Mouse (Mus musculus) stomach, embryonic 15.5 days (tissue): ENCODE data around the gene Olfr1188. TPM values are rescaled to one million over a fixed set of nuclear protein-coding genes. Genes with fewer than 3 reads are reported as not detected.
"Not testable (repeated sequence)": the region's sequence is repeated elsewhere in the genome, so short reads cannot be mapped to it uniquely, and the experiment has no call there.

Experiments used
- ATAC-seq: fragments of 200-750 bp; cut with Nextera tagmentation; 2 replicates; pipeline ENCODE4 v1.8.0; 2017; ENCODE audit warnings: low read depth, moderate number of reproducible peaks, moderate TSS enrichment; ENCODE audit not compliant: insufficient read depth, low FRiP score
- H3K27ac ChIP-seq: fragments of 300-500 bp; sonication (generic); 2 replicates; pipeline ENCODE4 v1.5.1; 2015; ENCODE audit warnings: mild to moderate bottlenecking, inconsistent platforms
- H3K27me3 ChIP-seq: fragments of 300-500 bp; sonication (generic); replicated peaks from 2 replicates; pipeline ENCODE4 v1.6.1; 2015; ENCODE audit warnings: inconsistent platforms
- H3K36me3 ChIP-seq: fragments of 300-500 bp; sonication (generic); 2 replicates; pipeline ENCODE4 v1.6.1; 2015; ENCODE audit warnings: inconsistent platforms
- H3K4me1 ChIP-seq: fragments of 300-500 bp; sonication (generic); 2 replicates; pipeline ENCODE4 v1.6.1; 2015; ENCODE audit warnings: inconsistent platforms
- H3K4me2 ChIP-seq: fragments of 300-500 bp; sonication (generic); 2 replicates; pipeline ENCODE4 v1.6.1; 2015; ENCODE audit warnings: mild to moderate bottlenecking, inconsistent platforms
- H3K4me3 ChIP-seq: fragments of 300-500 bp; sonication (generic); replicated peaks from 2 replicates; pipeline ENCODE4 v1.5.1; 2015; ENCODE audit warnings: inconsistent platforms
- H3K9ac ChIP-seq: fragments of 300-500 bp; sonication (generic); 2 replicates; pipeline ENCODE4 v1.6.1; 2015; ENCODE audit warnings: inconsistent platforms
- H3K9me3 ChIP-seq: fragments of 300-500 bp; sonication (generic); 2 replicates; pipeline ENCODE4 v1.6.1; 2016; ENCODE audit warnings: inconsistent platforms
- WGBS: fragments of 180-500 bp; shearing (Covaris S2); methylation state at CpG from one replicate; pipeline ENCODE4 v1.1.7; 2015; 5-methylcytosine and 5-hydroxymethylcytosine counted together
- polyA plus RNA-seq: library from polyadenylated mRNA; unstranded; fragments of >200 nt; fragmentation: Nextera tagmentation; extraction: Ambion mirVana; gene quantifications from 2 replicates; pipeline ENCODE4 v1.2.1, GENCODE M21; 2015

Olfr1188 gene
- not detected in 2 replicates for polyA plus RNA-seq

DNA sequence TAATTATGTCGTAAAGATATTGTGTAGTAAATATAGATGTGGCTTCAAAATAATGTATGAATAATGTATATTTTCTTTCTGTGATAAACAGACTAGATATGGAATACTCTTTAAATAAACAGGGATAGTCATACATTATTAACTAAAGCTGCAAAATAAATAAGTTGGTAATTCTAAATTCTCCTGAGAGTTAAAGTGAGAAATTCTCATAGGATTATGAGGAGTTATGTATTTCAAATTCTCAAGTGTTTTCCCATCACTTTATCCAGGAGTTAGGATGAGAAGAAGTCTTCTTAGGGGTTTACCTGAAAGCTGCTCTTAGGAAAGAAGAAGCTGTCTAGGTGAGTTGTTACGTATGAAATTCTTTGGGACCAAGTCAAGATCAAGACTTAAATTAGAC, at the start of gene Olfr1188:
Olfr1188 (plus strand) TSS at position 301 of the 400 bp plus-strand sequence.
- Histone ChIP-seq H3K9ac (no peak within 1 kb of the TSS), H3K4me1 (no peaks in the 10 kb centered on the region), H3K4me3 (no peak within 1 kb of the TSS), H3K27ac (no peak within 1 kb of the TSS), H3K27me3 (no peaks in the 10 kb centered on the region), H3K9me3 (no peaks in the 10 kb centered on the region), H3K36me3 (no peaks in the 10 kb centered on the region), H3K4me2 (no peak within 1 kb of the TSS)
- ATAC-seq: no peak
- 86% methylated on average over 2 of the region's 2 CpGs for WGBS

- Histone ChIP-seq H3K27me3 (no peaks in the 10 kb centered on the region), H3K4me1 (no peaks in the 10 kb centered on the region), H3K4me3 (no peak within 1 kb of the TSS), H3K36me3 (no peaks in the 10 kb centered on the region), H3K27ac (no peak within 1 kb of the TSS), H3K9me3 (no peaks in the 10 kb centered on the region), H3K4me2 (no peak within 1 kb of the TSS), H3K9ac (no peak within 1 kb of the TSS)
- 76% methylated on average over 2 of the region's 2 CpGs for WGBS
- no peak for ATAC-seq
Measured at GRCm38 (mm10) chr2:88518251-88518650, 38.5 kb upstream of the Olfr1188 start, which contains the start of gene Olfr1186. Gene Olfr1186, plus strand, starts transcription at chr2:88518551.

DNA sequence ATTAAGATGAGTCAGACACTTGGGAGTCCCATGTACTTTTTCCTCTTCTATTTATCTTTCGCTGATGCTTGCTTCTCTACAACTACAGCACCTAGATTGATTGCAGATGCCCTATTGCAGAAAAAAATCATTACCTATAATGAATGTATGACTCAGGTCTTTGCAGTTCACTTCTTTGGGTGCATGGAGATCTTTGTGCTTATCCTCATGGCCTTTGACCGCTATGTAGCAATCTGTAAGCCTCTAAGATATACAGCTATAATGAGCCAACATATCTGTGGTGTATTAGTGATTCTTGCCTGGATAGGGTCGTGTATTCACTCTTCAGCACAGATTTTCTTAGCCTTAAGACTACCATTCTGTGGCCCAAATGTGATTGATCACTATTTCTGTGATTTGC, 31.0 kb upstream of the Olfr1188 start:
- Histone ChIP-seq H3K4me2 (no peak overlapping the region), H3K36me3 (no peaks in the 10 kb centered on the region), H3K9me3 (no peaks in the 10 kb centered on the region), H3K27me3 (no peaks in the 10 kb centered on the region), H3K27ac (no peak overlapping the region), H3K9ac (no peak overlapping the region), H3K4me1 (no peaks in the 10 kb centered on the region), H3K4me3 (no peak overlapping the region)
- no peak for ATAC-seq
- 66% methylated on average over 3 of the region's 3 CpGs for WGBS

- H3K9me3 ChIP-seq, H3K27ac ChIP-seq, H3K4me1 ChIP-seq, H3K36me3 ChIP-seq, H3K4me2 ChIP-seq, ATAC-seq, H3K27me3 ChIP-seq, H3K9ac ChIP-seq, H3K4me3 ChIP-seq: not testable (repeated sequence)
- 89% methylated on average over 12 of the region's 12 CpGs for WGBS
Measured at GRCm38 (mm10) chr2:88572696-88573095, 16.0 kb downstream of the Olfr1188 start.

- no peak for ATAC-seq
- H3K4me2 ChIP-seq: no peak within 1 kb of the TSS
- H3K4me1 ChIP-seq: no peaks in the 10 kb centered on the region
- H3K27me3 ChIP-seq: no peaks in the 10 kb centered on the region
- no peak within 1 kb of the TSS for H3K9ac ChIP-seq
- H3K36me3 ChIP-seq: no peaks in the 10 kb centered on the region
- H3K27ac ChIP-seq: no peak within 1 kb of the TSS
- no peaks in the 10 kb centered on the region for H3K9me3 ChIP-seq
- no peak within 1 kb of the TSS for H3K4me3 ChIP-seq
Measured at GRCm38 (mm10) chr2:88586154-88586553, 29.4 kb downstream of the Olfr1188 start, which contains the start of gene Olfr1189. Gene Olfr1189, plus strand, starts transcription at chr2:88586454.

Other genes starting within 250 kb of the Olfr1188 start
- not detected in 2 replicates for gene Olfr1174-ps, start 241.8 kb upstream of the Olfr1188 start, polyA plus RNA-seq
- gene Olfr1175-ps, start 229.7 kb upstream of the Olfr1188 start, polyA plus RNA-seq: not detected in 2 replicates
- not detected in 2 replicates for gene Olfr1176, start 220.2 kb upstream of the Olfr1188 start, polyA plus RNA-seq
- not detected in 2 replicates for gene Olfr1177-ps, start 210.4 kb upstream of the Olfr1188 start, polyA plus RNA-seq
- not detected in 2 replicates for gene Olfr1178, start 169.9 kb upstream of the Olfr1188 start, polyA plus RNA-seq
- not detected in 2 replicates for gene Olfr1179, start 150.5 kb upstream of the Olfr1188 start, polyA plus RNA-seq
- gene Olfr1180, start 137.8 kb upstream of the Olfr1188 start, polyA plus RNA-seq: not detected in 2 replicates
- gene Olfr1181, start 130.8 kb upstream of the Olfr1188 start, polyA plus RNA-seq: not detected in 2 replicates
- gene Gm13757, start 107.8 kb upstream of the Olfr1188 start, polyA plus RNA-seq: not detected in 2 replicates
- not detected in 2 replicates for gene Olfr1183, start 102.1 kb upstream of the Olfr1188 start, polyA plus RNA-seq
- not detected in 2 replicates for gene Olfr1184, start 73.3 kb upstream of the Olfr1188 start, polyA plus RNA-seq
- gene Olfr1185-ps1, start 63.6 kb upstream of the Olfr1188 start, polyA plus RNA-seq: not detected in 2 replicates
- gene Olfr1186, start 38.4 kb upstream of the Olfr1188 start, polyA plus RNA-seq: not detected in 2 replicates
- gene Olfr1189, start 29.5 kb downstream of the Olfr1188 start, polyA plus RNA-seq: not detected in 2 replicates
- not detected in 2 replicates for gene Olfr1191-ps1, start 83.6 kb downstream of the Olfr1188 start, polyA plus RNA-seq
- not detected in 2 replicates for gene Olfr1192-ps1, start 91.6 kb downstream of the Olfr1188 start, polyA plus RNA-seq
- not detected in 2 replicates for gene Olfr1193, start 118.7 kb downstream of the Olfr1188 start, polyA plus RNA-seq
- not detected in 2 replicates for gene Olfr1195, start 132.3 kb downstream of the Olfr1188 start, polyA plus RNA-seq
- not detected in 2 replicates for gene Olfr1196, start 147.7 kb downstream of the Olfr1188 start, polyA plus RNA-seq
- gene Olfr1197, start 175.4 kb downstream of the Olfr1188 start, polyA plus RNA-seq: not detected in 2 replicates
- not detected in 2 replicates for gene Olfr1198, start 194.4 kb downstream of the Olfr1188 start, polyA plus RNA-seq
- not detected in 2 replicates for gene Olfr1199, start 203.5 kb downstream of the Olfr1188 start, polyA plus RNA-seq
- not detected in 2 replicates for gene Olfr1200, start 213.6 kb downstream of the Olfr1188 start, polyA plus RNA-seq
- not detected in 2 replicates for gene Olfr1201, start 236.1 kb downstream of the Olfr1188 start, polyA plus RNA-seq